Mouse (Mus musculus) frontal cortex, postnatal 14 days (tissue): ENCODE measurements at regions not wholly inside any gene's neighbourhood (a gene's known extent, or its start where the extent isn't known, plus 50 kb on each side); places are given as distances from the start of the nearest gene placed in this dataset.

ENCODE experiments used
- DNase-seq, 2 experiments: peaks; one replicate each; pipeline ENCODE4 v3.0.0; 2022; ENCODE audit warnings: low spot score in 2 of 2

DNA sequence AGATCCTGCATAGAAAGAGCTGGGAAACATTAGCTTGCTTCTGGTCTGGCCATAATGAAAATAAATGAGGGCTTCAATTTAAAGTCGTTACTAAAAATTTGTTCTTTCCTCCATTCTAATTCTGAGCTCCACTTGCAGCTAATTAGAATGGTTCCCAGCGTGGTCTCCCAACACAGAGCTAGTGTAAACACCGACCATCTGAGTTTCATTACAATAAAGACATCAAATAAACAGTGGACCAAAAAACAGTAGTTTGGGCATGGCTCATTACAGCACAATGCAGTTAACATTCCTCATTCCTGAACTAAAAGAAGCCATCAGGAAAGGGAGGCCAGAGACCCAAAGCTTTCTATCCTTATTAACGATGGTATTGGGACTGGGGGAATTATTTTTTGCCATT lies 369.6 kb upstream of the Sox9 start:
- DNase-seq = no peak

DNA sequence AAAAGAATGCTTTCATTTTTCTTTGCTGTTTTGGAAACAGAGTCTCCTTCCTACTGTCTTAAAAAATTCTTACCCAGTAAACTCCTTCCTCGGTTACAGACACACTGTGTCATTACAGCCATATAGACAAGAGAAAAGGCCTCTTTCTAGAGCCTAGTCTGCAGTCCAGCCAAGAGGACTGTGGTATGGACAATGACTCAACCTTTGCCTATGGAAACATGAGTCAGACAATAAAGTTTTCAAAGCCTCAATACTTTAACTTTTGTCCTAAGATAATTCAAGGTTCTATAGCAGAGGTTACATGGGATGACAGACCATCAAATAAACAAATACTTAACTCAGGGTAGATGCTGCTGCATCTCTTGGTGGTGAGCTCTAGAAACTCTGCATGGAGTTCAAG lies 339.4 kb upstream of the Sox9 start:
- no peak for DNase-seq

DNA sequence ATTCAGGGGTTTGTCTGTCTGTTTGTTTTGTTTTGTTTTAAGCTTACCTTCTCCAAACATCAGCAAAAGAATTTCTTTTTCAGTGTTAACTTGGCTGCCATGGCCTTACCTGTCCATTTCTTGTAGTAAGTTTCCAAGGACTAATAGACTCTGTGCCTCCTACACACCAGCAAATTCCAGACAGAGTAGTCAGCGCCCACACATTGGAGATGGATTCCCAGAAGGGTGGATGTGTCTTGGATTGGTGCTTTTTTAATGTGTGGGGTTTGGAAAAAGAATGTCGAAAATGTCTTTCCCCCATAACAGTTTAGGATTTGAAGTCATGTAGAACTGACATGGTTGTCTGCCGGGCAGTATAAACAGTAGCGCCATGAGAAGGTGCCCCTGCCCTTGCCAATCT lies 338.1 kb upstream of the Sox9 start:
- no peak for DNase-seq

DNA sequence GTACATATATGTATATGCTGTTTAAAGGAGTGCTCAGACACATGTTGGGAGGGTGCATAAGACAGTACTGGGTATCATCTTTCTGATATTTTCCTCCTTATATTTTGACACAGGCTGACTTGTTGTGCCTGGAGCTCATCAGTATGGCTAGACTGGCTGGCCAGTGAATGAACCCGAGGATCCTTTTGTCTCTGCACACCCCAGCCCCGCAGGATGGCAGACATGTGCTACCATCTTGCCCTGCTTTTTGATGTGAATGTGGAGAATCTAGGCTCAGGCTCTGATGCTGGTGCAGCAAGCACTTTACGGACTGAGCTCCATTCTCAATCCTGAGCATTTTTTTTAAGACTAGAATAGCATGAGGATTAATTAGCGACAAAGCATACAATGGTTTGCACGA lies 332.4 kb upstream of the Sox9 start:
- no peak for DNase-seq

DNA sequence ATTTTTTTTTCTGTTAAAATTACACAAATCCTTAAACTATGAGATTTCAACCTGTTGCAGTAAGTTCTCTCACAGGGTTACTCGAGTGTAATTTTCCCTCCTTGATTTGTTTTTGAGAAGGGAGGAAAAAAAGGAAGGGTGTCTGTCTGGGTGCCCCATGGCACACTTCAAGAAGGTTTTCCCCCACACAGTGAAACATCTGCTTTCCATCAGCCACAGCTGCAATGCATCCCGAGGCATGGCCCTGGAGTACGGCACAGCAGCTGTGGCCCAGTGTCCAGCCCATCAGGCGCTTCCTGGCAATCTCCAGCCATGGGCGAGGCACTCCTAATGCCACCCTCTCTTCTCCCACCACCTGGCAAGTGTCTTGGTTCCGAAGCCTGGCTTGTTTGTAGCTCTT lies 331.8 kb upstream of the Sox9 start:
- DNase-seq = no peak

DNA sequence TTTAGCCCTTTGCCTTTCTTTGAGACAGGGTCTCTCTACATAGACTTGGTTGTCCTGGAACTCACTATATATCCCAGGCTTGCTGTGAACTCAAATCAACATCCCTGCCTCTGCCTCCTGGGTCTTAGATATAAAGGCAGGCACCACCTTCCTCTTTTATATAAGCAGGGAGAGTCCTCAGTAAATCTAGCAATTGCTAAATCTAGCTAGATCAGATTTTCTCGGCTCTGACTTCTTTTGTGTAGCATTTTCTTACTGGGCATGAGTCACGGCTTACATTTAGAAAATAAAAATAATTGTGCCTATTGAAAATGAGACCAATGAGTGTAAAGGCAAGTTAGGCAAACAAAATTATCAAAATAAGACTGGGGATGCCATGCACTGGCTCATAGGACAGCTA lies 323.9 kb upstream of the Sox9 start:
- DNase-seq = no peak

DNA sequence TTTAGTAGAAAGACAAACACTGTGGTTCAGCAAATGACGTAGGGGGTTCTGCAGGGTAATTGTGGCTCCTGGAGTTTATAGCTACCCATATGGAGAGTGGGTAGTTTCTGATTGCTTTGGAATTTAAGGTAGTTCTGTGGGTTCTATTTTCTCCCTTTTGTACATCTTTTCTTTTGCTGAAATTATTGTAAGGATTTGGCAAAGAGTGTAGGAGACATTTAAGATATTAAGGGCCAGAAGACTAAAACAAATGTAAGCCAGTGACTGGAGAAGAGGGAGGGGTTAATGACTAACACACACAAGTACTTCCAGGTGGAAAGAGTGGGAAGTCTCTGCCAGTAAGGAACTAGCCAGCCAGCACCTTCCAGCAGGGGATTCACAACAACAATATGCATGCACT lies 318.9 kb upstream of the Sox9 start:
- no peak for DNase-seq

DNA sequence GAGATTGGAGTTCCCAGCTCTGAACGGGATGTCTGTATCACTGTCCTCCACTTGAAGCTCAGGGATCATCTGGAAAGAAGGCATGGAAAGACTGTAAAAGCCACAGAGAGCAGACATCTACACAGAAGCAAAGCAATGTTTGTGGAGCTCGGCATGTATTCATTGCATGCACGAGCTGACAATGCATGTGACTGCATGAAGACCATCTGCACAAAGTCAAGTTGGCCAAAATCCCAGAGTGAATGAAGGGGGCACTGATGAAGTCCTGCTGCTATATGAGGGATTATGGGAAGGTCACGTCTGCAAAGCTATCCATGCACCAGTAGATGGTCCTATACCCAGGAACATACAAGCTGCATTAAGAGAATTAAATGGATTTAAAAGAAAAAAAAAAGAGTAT lies 317.6 kb upstream of the Sox9 start:
- no peak for DNase-seq

DNA sequence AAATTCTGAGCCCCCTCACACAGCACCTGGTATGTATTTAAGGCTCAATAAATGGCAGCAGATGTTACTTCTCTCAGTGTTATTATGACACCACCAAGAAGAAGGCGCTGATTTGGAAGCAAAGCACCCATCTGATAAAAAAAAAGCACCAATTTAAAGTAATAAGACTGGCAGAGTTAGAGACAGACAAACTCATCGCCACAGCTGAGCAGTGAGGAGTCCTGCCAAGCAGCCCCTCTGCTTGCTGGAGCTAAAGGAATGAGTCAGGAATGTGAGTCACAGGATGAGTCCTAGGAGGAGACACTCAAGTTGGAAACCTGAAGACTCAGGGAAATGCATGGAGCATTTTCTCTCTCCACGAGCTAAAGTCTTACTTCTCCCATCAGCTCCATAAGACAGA lies 311.7 kb upstream of the Sox9 start:
- peak; percentile 21 to 65 for DNase-seq

DNA sequence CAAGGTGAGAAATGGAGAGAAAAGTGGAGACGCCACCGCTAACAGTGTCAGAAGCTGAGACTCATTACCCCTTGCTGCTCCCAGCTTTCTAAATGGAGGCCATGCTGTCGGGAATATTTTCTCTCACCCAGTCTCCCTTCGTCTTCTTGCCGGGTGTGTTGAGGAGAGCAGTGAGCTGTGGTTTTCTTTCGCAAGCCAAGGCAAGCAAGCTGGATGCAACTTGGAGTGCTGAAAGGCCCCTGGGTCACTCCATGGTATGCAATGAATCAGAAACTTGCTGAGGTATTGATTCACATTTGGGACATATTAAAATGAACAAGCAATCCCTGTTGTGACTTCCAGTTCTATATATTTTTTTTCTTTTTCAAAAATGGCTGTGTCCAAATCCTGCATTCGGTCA lies 308.8 kb upstream of the Sox9 start:
- no peak for DNase-seq

DNA sequence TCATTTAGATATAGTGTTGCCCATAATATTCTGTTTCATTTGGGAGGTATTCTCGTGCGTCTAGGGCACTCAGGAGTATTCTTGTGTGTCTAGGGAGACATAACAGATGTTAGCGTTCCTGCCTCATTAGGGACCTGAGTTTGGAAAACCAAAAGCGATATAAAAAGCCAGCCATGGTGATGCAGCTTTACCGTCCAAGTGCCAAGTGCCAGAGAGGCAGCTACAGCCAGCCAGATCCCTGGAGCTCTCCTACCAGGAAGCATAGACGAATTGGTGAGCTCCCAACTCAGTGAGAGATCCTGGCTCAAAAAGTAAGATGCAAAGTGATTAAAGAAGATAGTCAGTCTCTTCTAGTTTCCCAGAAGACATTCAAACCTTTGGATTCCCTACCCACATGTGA lies 308.3 kb upstream of the Sox9 start:
- DNase-seq = no peak

DNA sequence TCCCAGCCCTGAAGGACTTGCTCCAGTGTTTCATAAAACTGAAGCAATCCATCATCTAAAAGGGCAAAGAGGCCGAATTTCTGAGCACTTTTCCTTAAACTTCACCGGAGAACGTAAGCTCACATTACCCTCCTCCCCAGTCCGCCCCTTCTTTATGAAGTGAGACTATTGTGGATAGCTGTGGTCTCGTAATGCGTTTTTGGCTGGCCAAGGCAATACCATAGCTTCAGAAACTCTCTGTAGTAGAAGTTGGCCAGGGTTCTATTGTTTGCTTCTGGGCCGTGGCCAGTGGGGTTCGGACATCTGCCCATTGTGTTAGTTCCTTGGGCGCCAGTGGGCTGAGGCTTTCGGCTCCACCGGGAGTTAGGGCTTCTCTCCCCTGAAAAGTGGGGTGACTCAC lies 301.7 kb upstream of the Sox9 start:
- no peak for DNase-seq

DNA sequence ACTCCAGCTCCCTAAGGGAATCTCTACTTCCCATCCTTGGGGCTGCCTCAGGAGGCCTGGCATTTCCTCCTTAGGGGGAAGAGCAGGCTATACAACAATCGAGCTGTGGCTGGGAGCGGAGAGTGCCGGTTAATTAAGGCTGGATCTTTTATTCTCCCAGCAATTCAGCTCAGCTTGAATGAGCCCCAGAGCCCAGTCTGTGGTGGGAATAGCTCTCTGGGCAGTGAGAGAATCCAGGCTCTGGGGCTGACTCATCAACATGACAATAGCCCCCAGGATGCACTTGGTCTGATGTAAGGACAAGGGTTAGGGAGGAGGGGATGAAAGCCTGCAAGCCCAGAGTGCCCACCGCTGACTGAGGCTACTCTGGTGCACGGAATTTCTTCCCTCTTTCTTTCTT lies 280.2 kb upstream of the Sox9 start:
- DNase-seq = peak in 1 of 2 experiments; percentile 20

DNA sequence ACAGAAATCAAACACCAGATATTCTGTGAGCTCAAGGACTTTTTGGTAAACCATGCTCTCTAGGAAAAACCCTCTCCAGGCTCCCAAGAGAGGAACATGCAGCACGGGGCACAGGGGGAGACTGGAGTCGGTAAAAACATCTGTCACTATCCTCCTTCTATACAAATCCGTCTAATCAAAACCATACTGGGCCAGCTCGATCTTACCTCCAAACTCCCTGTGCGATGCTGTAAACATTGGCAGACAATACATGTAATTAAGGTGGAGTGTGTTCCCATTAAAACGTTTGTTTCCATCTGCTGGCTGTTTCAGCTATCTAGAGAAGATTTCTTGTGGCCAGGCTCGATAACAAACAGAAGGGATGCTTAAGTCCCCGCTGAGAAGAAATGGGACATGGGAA lies 262.9 kb upstream of the Sox9 start:
- DNase-seq = no peak

DNA sequence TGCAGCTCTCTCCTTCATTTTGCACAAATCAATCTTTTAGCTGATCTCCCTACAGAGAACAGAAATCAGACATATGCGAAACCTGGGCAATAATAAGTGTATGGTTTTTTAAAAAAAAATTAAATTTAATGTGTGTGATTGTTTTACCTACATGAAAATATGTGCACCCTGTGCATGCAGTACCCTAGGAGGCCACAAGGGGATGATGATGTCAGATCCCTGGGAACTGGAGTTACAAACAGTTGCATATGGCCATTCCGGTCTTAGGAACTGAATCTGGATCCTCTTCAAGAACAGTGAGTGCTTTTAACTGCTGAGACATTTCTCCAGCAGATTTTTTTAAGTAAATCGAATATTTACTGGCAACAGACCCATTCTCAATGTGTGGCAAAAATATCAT lies 257.0 kb upstream of the Sox9 start:
- DNase-seq = no peak

DNA sequence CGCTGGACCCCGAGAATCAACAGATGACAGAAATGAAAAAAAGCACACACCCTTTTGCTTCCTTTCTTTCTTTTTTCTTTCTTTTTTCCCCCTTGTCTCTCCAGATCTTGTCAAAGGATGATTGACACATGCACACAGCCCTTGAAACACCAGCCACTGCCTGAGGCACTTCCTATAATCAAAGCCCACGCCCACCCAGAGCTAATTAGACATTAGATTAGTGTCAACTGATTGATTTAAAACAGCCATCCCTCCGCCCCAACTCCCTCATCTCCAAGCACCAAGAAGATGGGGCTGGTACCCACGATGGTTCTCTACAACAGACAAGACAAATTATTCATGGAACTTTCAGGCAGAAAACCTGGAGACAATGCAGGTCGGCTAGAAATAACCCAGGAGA lies 239.5 kb upstream of the Sox9 start:
- no peak for DNase-seq

DNA sequence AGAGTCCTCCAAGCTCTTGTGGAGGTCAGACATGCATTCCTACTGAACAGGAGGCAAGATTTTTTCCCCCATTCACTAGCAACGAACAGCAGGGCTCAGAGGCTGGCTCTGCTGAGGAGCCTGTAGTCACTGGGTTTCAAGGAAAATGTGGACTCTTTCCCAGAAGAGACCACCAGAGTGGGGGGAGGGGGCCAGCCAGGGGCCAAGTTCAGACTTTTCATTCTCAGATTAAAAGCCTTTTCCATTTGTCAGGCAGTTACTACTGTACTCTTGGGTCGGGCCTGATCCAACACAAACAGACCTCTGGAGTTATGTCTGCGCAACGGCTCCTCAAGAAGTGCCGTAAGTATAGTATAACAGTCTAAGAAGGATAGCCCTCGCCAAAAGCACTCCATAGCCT lies 238.6 kb upstream of the Sox9 start:
- no peak for DNase-seq

DNA sequence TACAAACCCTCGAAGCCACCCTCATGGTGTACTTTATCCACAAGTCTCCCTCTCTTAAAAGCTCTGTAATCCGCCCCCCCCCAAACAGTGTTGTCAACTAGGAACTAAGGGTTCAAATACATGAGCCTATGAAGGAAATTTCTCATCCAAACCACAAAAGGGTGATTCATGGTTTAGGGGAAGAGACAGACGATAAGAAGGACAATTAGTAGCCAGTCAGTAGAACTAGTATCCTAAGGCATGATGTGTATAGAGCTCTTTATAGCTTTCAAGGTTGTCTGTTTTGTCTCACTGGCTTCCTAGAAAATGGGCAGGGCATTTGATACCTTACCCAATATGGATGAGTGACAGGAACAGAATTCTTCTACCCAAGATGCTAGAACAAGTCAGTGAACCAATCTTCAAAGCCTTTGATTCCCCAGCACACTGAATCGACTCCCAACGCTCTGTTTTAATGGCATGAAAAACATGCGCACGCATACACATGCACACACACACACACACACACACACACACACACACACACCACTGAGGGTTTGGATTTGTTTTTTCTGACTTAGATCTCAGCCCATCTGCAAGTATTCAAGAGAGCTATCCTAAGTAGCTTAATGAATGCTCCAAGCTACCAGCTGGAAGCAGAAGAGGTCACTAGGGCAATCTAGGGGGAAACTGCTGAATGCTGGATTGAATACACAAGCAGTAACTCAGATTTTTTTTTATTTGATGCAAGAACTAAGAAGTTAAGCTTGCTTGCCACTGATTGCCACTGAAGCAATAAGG lies 236.6 kb upstream of the Sox9 start:
- DNase-seq = no peak

DNA sequence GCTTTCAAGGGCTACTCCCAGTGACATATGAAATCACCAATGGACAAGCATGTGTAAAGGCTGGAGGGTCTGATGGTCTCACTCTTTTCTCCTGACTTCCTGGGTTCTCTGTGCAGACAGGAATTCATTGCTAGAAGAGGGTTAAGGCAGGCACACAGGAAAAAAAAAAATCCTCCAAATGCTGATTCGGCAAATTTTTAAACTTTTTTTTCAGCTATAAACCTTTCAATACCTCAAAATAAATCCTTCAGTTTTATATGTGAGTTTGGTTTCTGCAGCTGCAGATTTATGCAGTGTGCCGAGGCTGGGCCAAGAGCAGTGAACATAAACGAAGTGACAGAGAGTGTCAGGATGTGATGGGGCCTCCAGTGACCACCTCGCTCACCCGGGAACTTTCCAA lies 235.9 kb upstream of the Sox9 start:
- no peak for DNase-seq

DNA sequence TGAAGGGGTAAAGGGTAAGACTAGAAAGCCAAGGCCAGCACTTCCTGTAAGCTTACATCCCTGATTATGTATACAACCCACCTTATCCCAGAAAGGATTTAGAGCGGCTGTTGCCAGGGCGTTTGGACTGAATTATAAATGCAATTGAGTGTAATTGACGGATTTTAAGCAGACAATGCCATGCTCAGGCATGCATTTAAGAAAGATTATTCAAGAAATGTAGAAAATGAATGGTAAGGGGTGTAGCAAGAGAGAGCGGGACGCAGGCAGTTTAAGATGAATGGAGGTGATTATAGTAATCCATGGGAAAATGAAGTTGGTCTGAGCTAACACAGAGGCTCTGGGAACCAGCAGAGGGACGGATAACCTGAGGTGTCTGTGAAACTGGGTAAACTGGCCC lies 229.2 kb upstream of the Sox9 start:
- no peak for DNase-seq

DNA sequence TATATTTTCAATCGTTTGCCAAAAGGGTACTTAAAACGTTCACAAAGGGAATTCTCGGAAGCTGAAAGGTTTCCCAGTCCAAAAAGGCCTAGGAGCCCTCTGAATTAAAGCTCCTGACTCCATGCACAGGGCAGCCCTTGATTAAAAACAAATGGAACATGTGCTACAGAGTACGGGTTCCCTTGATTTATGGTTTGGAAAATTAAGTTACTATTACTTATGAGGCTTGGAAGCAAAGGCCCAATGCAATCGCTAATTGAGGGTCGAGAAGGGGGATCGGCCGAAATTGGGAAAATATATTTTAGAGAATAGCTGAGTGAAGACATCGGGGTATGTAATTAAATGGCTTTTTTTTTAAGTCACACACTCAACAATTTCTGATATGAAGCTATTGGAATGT lies 219.0 kb upstream of the Sox9 start:
- no peak for DNase-seq

DNA sequence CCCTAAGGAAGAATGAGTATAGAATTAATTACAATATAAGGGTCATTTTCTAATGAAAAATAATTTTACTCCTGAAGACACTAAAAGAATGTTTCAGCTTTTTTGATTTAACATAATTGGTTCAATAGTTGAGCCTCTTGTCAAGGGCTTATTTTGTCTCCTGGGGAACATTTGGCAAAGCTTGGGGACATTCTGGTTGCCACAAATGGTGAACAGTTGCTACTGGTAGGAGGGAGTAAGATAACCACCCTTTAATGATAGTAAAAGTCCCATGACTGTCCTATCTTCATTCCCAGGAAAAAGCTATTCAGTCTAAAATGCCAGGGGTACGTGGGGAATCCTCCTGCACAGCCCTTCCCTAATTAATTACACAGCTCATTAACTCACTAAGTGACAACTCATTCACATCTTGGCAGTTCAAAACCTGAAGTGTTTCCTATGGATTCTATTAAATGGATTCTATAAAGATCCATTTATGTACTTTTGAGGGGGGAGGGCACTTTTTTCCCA lies 217.3 kb upstream of the Sox9 start:
- DNase-seq = no peak

DNA sequence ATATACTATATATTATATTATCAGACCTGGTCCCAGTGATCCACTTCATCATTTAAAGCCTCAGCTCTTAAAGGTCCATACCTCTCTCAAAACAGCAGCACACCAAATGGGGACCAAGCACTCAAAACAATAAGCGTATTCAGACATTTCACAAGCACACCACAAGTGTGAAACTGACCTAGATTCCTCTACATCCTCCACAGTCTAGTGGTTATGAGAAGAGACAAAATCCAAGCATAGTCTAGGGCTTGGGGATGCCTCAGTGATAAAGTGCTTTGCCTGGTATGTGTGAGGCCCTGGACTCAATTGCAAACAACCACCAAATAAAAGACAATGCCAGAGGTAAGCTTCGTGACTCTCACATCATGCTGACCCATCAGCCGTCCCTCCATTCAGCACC lies 216.0 kb upstream of the Sox9 start:
- DNase-seq = no peak

DNA sequence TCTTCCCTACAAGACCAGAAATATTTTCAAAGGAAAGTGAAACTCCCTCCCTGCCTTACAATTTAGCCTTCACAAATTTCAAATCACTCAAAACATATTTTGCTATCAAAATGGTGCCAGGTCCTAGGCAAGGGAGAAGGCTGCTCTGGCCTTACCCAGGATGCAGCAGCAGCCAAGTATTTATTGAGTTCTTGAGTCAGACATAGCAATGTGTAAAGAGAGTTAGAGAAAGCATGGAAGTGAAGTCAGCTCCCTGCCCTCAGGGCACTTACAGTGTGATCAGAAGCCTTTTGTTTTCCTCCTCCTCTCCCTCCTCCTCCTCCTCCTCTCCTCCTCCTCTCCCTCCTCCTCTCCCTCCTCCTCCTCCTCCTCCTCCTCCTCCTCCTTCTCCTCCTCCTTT lies 194.6 kb upstream of the Sox9 start:
- DNase-seq = no peak
